9 mouse cellular contexts compared by ENCODE assay signal in genomic region chr19:12475380-12476250, GRCm38 (mm10). TPM values are rescaled to one million over a fixed set of nuclear protein-coding genes. Genes with fewer than 3 reads are reported as not detected.
DNase-seq lines count a peak whose midpoint lies in the region; ATAC-seq and TF ChIP-seq lines count a peak whose summit lies in the region.
"Had no signal": no experiment of that assay in that cellular context is flagged by ENCODE, and none has a peak within 500 bp of the region (broad histone marks: within the 10 kb centered on the region; RNA-seq: fewer than 3 reads in every experiment).

No protein-coding gene starts in this region.

- TF ChIP-seq POLR2A in bone marrow, adult 2 months (IDR thresholded peaks at IDR 0.05; ENCODE audit: borderline replicate concordance, control insufficient read depth, low read depth, low read length) = 0 out of 2 replicates have a peak, but pooled peaks have one; percentile 16

- 28% methylated on average over 15 of the region's 15 CpGs for WGBS in bone marrow, adult 2 months
- 47% methylated on average over 15 of the region's 15 CpGs for WGBS in forebrain, postnatal 0 days
- WGBS in lung, embryonic 15.5 days = 41% methylated on average over 15 of the region's 15 CpGs

- peak; percentile 72 for ATAC-seq in CD4-positive, CD25-positive, alpha-beta regulatory T cell, adult 4 months
- peak; percentile 92 for ATAC-seq in forebrain, postnatal 0 days
- ATAC-seq in lung, embryonic 15.5 days (ENCODE audit: borderline replicate concordance, extremely low read depth, low FRiP score, low TSS enrichment) = peak; percentile 95

- intact Hi-C loops in heart, postnatal 25 days (cut with DNase I) = no loop called here

- H3K9me3 ChIP-seq in forebrain, postnatal 0 days (ENCODE audit: low read length) = no peaks in the 10 kb centered on the region
- no peaks in the 10 kb centered on the region for H3K9me3 ChIP-seq in lung, embryonic 15.5 days

- H3K27me3 ChIP-seq in forebrain, postnatal 0 days (ENCODE audit: insufficient read depth, low read length) = no peaks in the 10 kb centered on the region
- no peaks in the 10 kb centered on the region for H3K27me3 ChIP-seq in lung, embryonic 15.5 days

- no peak overlapping the region for H3K4me3 ChIP-seq in bone marrow, adult 2 months (replicated peaks; ENCODE audit: control insufficient read depth, low read depth, low read length)
- H3K4me3 ChIP-seq in forebrain, postnatal 0 days (ENCODE audit: low read depth, low read length) = no peak overlapping the region
- H3K4me3 ChIP-seq in lung, embryonic 15.5 days = no peak overlapping the region

- DNase-seq in forebrain, postnatal 0 days = peak; percentile 86
- peak; percentile 73 for DNase-seq in heart, postnatal 25 days (ENCODE audit: low spot score)
- DNase-seq in kidney, postnatal 4 days = peak; percentile 91 to 94
- peak; percentile 89 for DNase-seq in ovary, postnatal 14 days (ENCODE audit: low spot score)
- DNase-seq in urinary bladder, adult 2 months (ENCODE audit: low spot score) = peak; percentile 73

- no peak overlapping the region for H3K9ac ChIP-seq in forebrain, postnatal 0 days
- H3K9ac ChIP-seq in lung, embryonic 15.5 days = no peak overlapping the region

- TF ChIP-seq CTCF in bone marrow, adult 2 months (IDR thresholded peaks at IDR 0.05; ENCODE audit: control insufficient read depth, insufficient read depth, low read length) = no peak
- no peak for TF ChIP-seq CTCF in forebrain, postnatal 0 days (IDR thresholded peaks at IDR 0.05; ENCODE audit: low read depth)

- peaks cover 58% of the 10 kb centered on the region for H3K36me3 ChIP-seq in forebrain, postnatal 0 days (ENCODE audit: insufficient read depth)
- H3K36me3 ChIP-seq in lung, embryonic 15.5 days = peaks cover 22% of the 10 kb centered on the region

- peaks cover 12% of the 10 kb centered on the region for H3K4me1 ChIP-seq in bone marrow, adult 2 months (ENCODE audit: control insufficient read depth, insufficient read depth, low read length)
- H3K4me1 ChIP-seq in forebrain, postnatal 0 days (ENCODE audit: insufficient read depth) = no peaks in the 10 kb centered on the region
- H3K4me1 ChIP-seq in lung, embryonic 15.5 days = peaks cover 61% of the 10 kb centered on the region

- H3K27ac ChIP-seq in bone marrow, adult 2 months (ENCODE audit: control insufficient read depth, insufficient read depth, low read depth, low read length, poor library complexity) = peak overlapping the region; percentile 16; the same call in 1 of the 2 replicates
- H3K27ac ChIP-seq in forebrain, postnatal 0 days (ENCODE audit: low read depth, low read length) = peak overlapping the region; percentile 35; the same call in 1 of the 2 replicates
- H3K27ac ChIP-seq in lung, embryonic 15.5 days = peak overlapping the region; percentile 92

- no peak overlapping the region for H3K4me2 ChIP-seq in forebrain, postnatal 0 days (ENCODE audit: low read depth)
- peak overlapping the region; percentile 34; the same call in 1 of the 2 replicates for H3K4me2 ChIP-seq in lung, embryonic 15.5 days

RNA-seq across cellular contexts. Expression of gene Mpeg1, which starts 15.0 kb away (rescaled TPM):
- under 1 TPM; 0.15 to 0.44 TPM for polyA plus RNA-seq in CD4-positive, CD25-positive, alpha-beta regulatory T cell, adult 4 months (2017; shearing (Covaris generic))
- 20.5 and 54.7 TPM in 2 replicates for polyA plus RNA-seq in bone marrow, adult 2 months (2011; ENCODE audit: insufficient read depth, insufficient read length, low replicate concordance, missing spikeins)
- 3.2 and 3.5 TPM in 2 replicates for total RNA-seq in forebrain, postnatal 0 days (2014; rRNA removed)
- 0.63 and 1.1 TPM in 2 replicates for polyA plus RNA-seq in forebrain, postnatal 0 days (2015; fragmentation: Nextera tagmentation; extraction: Ambion mirVana)
- 1 to 10 TPM; 7.4 to 8.3 TPM for total RNA-seq in heart, postnatal 25 days (2021)
- 0.67 and 1.0 TPM in 2 replicates for polyA plus RNA-seq in lung, embryonic 15.5 days (2015; fragmentation: Nextera tagmentation; extraction: Ambion mirVana)
- polyA plus RNA-seq in urinary bladder, adult 2 months (2012; rRNA removed) = 11.6 and 15.2 TPM in 2 replicates

RNA-seq across cellular contexts. Expression of gene Dtx4, which starts 25.6 kb away (rescaled TPM):
- 10 to 100 TPM in 1 of 2 experiments, 1 to 10 TPM in 1; 6.8 to 11.4 TPM for polyA plus RNA-seq in CD4-positive, CD25-positive, alpha-beta regulatory T cell, adult 4 months (2017; shearing (Covaris generic))
- 2.3 and 6.7 TPM in 2 replicates for polyA plus RNA-seq in bone marrow, adult 2 months (2011; ENCODE audit: insufficient read depth, insufficient read length, low replicate concordance, missing spikeins)
- total RNA-seq in forebrain, postnatal 0 days (2014; rRNA removed) = 43.2 and 48.8 TPM in 2 replicates
- 20.6 and 21.2 TPM in 2 replicates for polyA plus RNA-seq in forebrain, postnatal 0 days (2015; fragmentation: Nextera tagmentation; extraction: Ambion mirVana)
- 1 to 10 TPM; 6.8 to 8.1 TPM for total RNA-seq in heart, postnatal 25 days (2021)
- 16.1 and 16.5 TPM in 2 replicates for polyA plus RNA-seq in lung, embryonic 15.5 days (2015; fragmentation: Nextera tagmentation; extraction: Ambion mirVana)
- 12.6 and 16.8 TPM in 2 replicates for polyA plus RNA-seq in urinary bladder, adult 2 months (2012; rRNA removed)

RNA-seq across cellular contexts. Expression of gene Pfpl, which starts 47.9 kb away (rescaled TPM):
- not detected for polyA plus RNA-seq in CD4-positive, CD25-positive, alpha-beta regulatory T cell, adult 4 months (2017; shearing (Covaris generic))
- not detected in 2 replicates for polyA plus RNA-seq in bone marrow, adult 2 months (2011; ENCODE audit: insufficient read depth, insufficient read length, low replicate concordance, missing spikeins)
- total RNA-seq in forebrain, postnatal 0 days (2014; rRNA removed) = not detected in 2 replicates
- 0.04 TPM in 1 of 2 replicates, not detected in the other for polyA plus RNA-seq in forebrain, postnatal 0 days (2015; fragmentation: Nextera tagmentation; extraction: Ambion mirVana)
- total RNA-seq in heart, postnatal 25 days (2021) = not detected
- polyA plus RNA-seq in lung, embryonic 15.5 days (2015; fragmentation: Nextera tagmentation; extraction: Ambion mirVana) = not detected in 2 replicates
- not detected in 2 replicates for polyA plus RNA-seq in urinary bladder, adult 2 months (2012; rRNA removed)
- polyA plus RNA-seq: embryonic facial prominence, embryonic 11.5 days had no signal

RNA-seq across cellular contexts. Expression of gene Olfr1441, which starts 58.4 kb away (rescaled TPM):
- polyA plus RNA-seq in CD4-positive, CD25-positive, alpha-beta regulatory T cell, adult 4 months (2017; shearing (Covaris generic)) = not detected
- polyA plus RNA-seq in bone marrow, adult 2 months (2011; ENCODE audit: insufficient read depth, insufficient read length, low replicate concordance, missing spikeins) = not detected in 2 replicates
- not detected in 2 replicates for total RNA-seq in forebrain, postnatal 0 days (2014; rRNA removed)
- polyA plus RNA-seq in forebrain, postnatal 0 days (2015; fragmentation: Nextera tagmentation; extraction: Ambion mirVana) = not detected in 2 replicates
- not detected for total RNA-seq in heart, postnatal 25 days (2021)
- polyA plus RNA-seq in lung, embryonic 15.5 days (2015; fragmentation: Nextera tagmentation; extraction: Ambion mirVana) = not detected in 2 replicates
- polyA plus RNA-seq in urinary bladder, adult 2 months (2012; rRNA removed) = not detected in 2 replicates
- polyA plus RNA-seq: embryonic facial prominence, embryonic 11.5 days had no signal

Comparison
In these comparisons a context has a peak if more than half of its experiments do, and no peak if none do; other contexts are left out.
1. H3K27ac ChIP-seq: peak in every context shown above with its lines; median percentile 92 in lung, embryonic 15.5 days; 35 in forebrain, postnatal 0 days; 16 in bone marrow, adult 2 months.